Mouse (Mus musculus) forelimb bud, embryonic 11.5 days (tissue): ENCODE results near the gene Phf21a.

Experiments
- DNase-seq: peaks from one replicate; pipeline ENCODE4 v3.0.0-alpha.2; 2012; ENCODE audit warnings: low read depth, low spot score

Phf21a gene

GRCm38 (mm10) chr2:92231706-92232105, 138.8 kb downstream of the Phf21a start:
- DNase-seq, result no peak

- no peak for DNase-seq
These were observed 141.9 kb downstream of the Phf21a start for GRCm38 (mm10) chr2:92234768-92235332.

- DNase-seq, result no peak
These were observed 147.4 kb downstream of the Phf21a start for GRCm38 (mm10) chr2:92240299-92240698.

GRCm38 (mm10) chr2:92240816-92241215, 147.9 kb downstream of the Phf21a start:
- DNase-seq, result no peak

GRCm38 (mm10) chr2:92241317-92241716, 148.4 kb downstream of the Phf21a start:
- no peak for DNase-seq

GRCm38 (mm10) chr2:92246112-92246511, 153.2 kb downstream of the Phf21a start:
- no peak for DNase-seq

- no peak for DNase-seq
These were observed 154.8 kb downstream of the Phf21a start for GRCm38 (mm10) chr2:92247711-92248110.

- DNase-seq, result no peak
These were observed 157.6 kb downstream of the Phf21a start for GRCm38 (mm10) chr2:92250472-92250871.

GRCm38 (mm10) chr2:92253777-92254176, 160.9 kb downstream of the Phf21a start:
- DNase-seq, result no peak

GRCm38 (mm10) chr2:92256141-92256540, 163.2 kb downstream of the Phf21a start:
- no peak for DNase-seq

- no peak for DNase-seq
These were observed 164.5 kb downstream of the Phf21a start for GRCm38 (mm10) chr2:92257372-92257956.

- no peak for DNase-seq
These were observed 167.0 kb downstream of the Phf21a start for GRCm38 (mm10) chr2:92259924-92260323.

GRCm38 (mm10) chr2:92266100-92266617, 173.2 kb downstream of the Phf21a start:
- DNase-seq, result no peak

- no peak for DNase-seq
These were observed 176.3 kb downstream of the Phf21a start for GRCm38 (mm10) chr2:92269227-92269626.

GRCm38 (mm10) chr2:92272510-92272909, 179.6 kb downstream of the Phf21a start:
- DNase-seq, result no peak

GRCm38 (mm10) chr2:92273101-92273801, 180.3 kb downstream of the Phf21a start:
- DNase-seq, result no peak

GRCm38 (mm10) chr2:92273802-92274183, 180.9 kb downstream of the Phf21a start:
- no peak for DNase-seq

GRCm38 (mm10) chr2:92277787-92278186, 184.9 kb downstream of the Phf21a start:
- DNase-seq, result no peak

- no peak for DNase-seq
These were observed 185.7 kb downstream of the Phf21a start for GRCm38 (mm10) chr2:92278663-92279062.

GRCm38 (mm10) chr2:92279398-92279797, 186.5 kb downstream of the Phf21a start:
- DNase-seq, result no peak

- no peak for DNase-seq
These were observed 192.7 kb downstream of the Phf21a start for GRCm38 (mm10) chr2:92285597-92285996.

GRCm38 (mm10) chr2:92289335-92289734, 196.4 kb downstream of the Phf21a start:
- DNase-seq, result no peak

GRCm38 (mm10) chr2:92291526-92291925, 198.6 kb downstream of the Phf21a start:
- no peak for DNase-seq
